Mouse (Mus musculus): Measurements from ENCODE around the gene Trim26. TPM values are rescaled to one million over a fixed set of nuclear protein-coding genes. Genes with fewer than 3 reads are reported as not detected.
"Not testable (repeated sequence)": the region's sequence is repeated elsewhere in the genome, so short reads cannot be mapped to it uniquely, and the experiment has no call there.

Trim26 gene
- total RNA-seq (2021), result 10 to 100 TPM; 18.6 to 22.7 TPM
- long read RNA-seq, experiment 1, partial matches to known transcripts, result 0 of 8 reads
- long read RNA-seq, experiment 1, other reads (novel, unspliced or antisense), result 8 of 8 reads
- long read RNA-seq, experiment 2, partial matches to known transcripts, result 1 of 3 reads
- long read RNA-seq, experiment 2, other reads (novel, unspliced or antisense), result 2 of 3 reads

GRCm38 (mm10) chr17:36836874-36837647 is at the start of gene Trim26:
Gene Trim26 (plus strand): TSS chr17:36837134.
- peak; percentile 96 for DNase-seq (ENCODE audit: extremely low spot score in 1 of 2, low spot score in 2 of 2)
- TF ChIP-seq CTCF (IDR thresholded peaks at IDR 0.05), result no peak; the same call in 1 of the 2 replicates
- peak within 1 kb of the TSS; percentile 88 for H3K27ac ChIP-seq
- H3K4me3 ChIP-seq, result peak within 1 kb of the TSS; percentile 84
- intact Hi-C loops (cut with DNase I), result loop anchor here (2.0 to 5.0 kb wide), 2 partner anchors 120 to 210 kb away; partner anchors contain the start of genes Znrd1 and Znrd1as

- intact Hi-C loops (cut with DNase I), result loop anchor here (2.0 kb wide), 1 partner anchor 432 kb away; no protein-coding TSS in a partner anchor
- Histone ChIP-seq H3K27ac (no peak overlapping the region), H3K4me3 (no peak overlapping the region)
- no peak for TF ChIP-seq CTCF (IDR thresholded peaks at IDR 0.05)
- DNase-seq (ENCODE audit: extremely low spot score in 1 of 2, low spot score in 2 of 2), result no peak
Measured at GRCm38 (mm10) chr17:36788351-36788750, 48.6 kb upstream of the Trim26 start.

GRCm38 (mm10) chr17:36788801-36789200 is 48.1 kb upstream of the Trim26 start:
- TF ChIP-seq CTCF (IDR thresholded peaks at IDR 0.05), result peak; percentile 90
- intact Hi-C loops (cut with DNase I), result loop anchor here (2.0 kb wide), 1 partner anchor 432 kb away; no protein-coding TSS in a partner anchor
- H3K27ac ChIP-seq, H3K4me3 ChIP-seq: not testable (repeated sequence)
- DNase-seq (ENCODE audit: extremely low spot score in 1 of 2, low spot score in 2 of 2), result peak; percentile 69 to 77

GRCm38 (mm10) chr17:36799493-36799892 is 37.4 kb upstream of the Trim26 start:
- no peak for DNase-seq (ENCODE audit: extremely low spot score in 1 of 2, low spot score in 2 of 2)
- TF ChIP-seq CTCF (IDR thresholded peaks at IDR 0.05), result no peak
- intact Hi-C loops (cut with DNase I), result no loop called here
- Histone ChIP-seq H3K27ac (no peak overlapping the region), H3K4me3 (no peak overlapping the region)

- intact Hi-C loops (cut with DNase I); H3K27ac ChIP-seq; DNase-seq (ENCODE audit: extremely low spot score in 1 of 2, low spot score in 2 of 2); H3K4me3 ChIP-seq: not testable (repeated sequence)
Measured at GRCm38 (mm10) chr17:36799921-36800462, 36.9 kb upstream of the Trim26 start.

GRCm38 (mm10) chr17:36811871-36812270 is 25.1 kb upstream of the Trim26 start, which contains the start of gene H2-M10.6:
Gene H2-M10.6 (plus strand): TSS chr17:36812171.
- Histone ChIP-seq H3K4me3 (no peak within 1 kb of the TSS), H3K27ac (no peak within 1 kb of the TSS)
- TF ChIP-seq CTCF (IDR thresholded peaks at IDR 0.05), result no peak
- intact Hi-C loops (cut with DNase I), result no loop called here
- no peak for DNase-seq (ENCODE audit: extremely low spot score in 1 of 2, low spot score in 2 of 2)

- Histone ChIP-seq H3K27ac (no peak overlapping the region), H3K4me3 (no peak overlapping the region)
- intact Hi-C loops (cut with DNase I), result no loop called here
- peak; percentile 74 for TF ChIP-seq CTCF (IDR thresholded peaks at IDR 0.05)
- DNase-seq (ENCODE audit: extremely low spot score in 1 of 2, low spot score in 2 of 2), result peak; percentile 18 to 37
Measured at GRCm38 (mm10) chr17:36824005-36824404, 12.9 kb upstream of the Trim26 start.

- peak; percentile 27 for TF ChIP-seq CTCF (IDR thresholded peaks at IDR 0.05)
- Histone ChIP-seq H3K27ac (no peak overlapping the region), H3K4me3 (no peak overlapping the region; the same call in 1 of the 2 replicates)
- intact Hi-C loops (cut with DNase I), result no loop called here
- DNase-seq (ENCODE audit: extremely low spot score in 1 of 2, low spot score in 2 of 2), result peak in 1 of 2 experiments; percentile 15
Measured at GRCm38 (mm10) chr17:36825525-36825924, 11.4 kb upstream of the Trim26 start.

- H3K4me3 ChIP-seq; H3K27ac ChIP-seq; intact Hi-C loops (cut with DNase I): not testable (repeated sequence)
- TF ChIP-seq CTCF (IDR thresholded peaks at IDR 0.05), result peak; percentile 82
- peak; percentile 81 to 86 for DNase-seq (ENCODE audit: extremely low spot score in 1 of 2, low spot score in 2 of 2)
Measured at GRCm38 (mm10) chr17:36826002-36826401, 10.9 kb upstream of the Trim26 start.

- no peak overlapping the region for H3K27ac ChIP-seq
- no peak overlapping the region for H3K4me3 ChIP-seq
- no peak for DNase-seq (ENCODE audit: extremely low spot score in 1 of 2, low spot score in 2 of 2)
- intact Hi-C loops (cut with DNase I), result no loop called here
- no peak for TF ChIP-seq CTCF (IDR thresholded peaks at IDR 0.05)
Measured at GRCm38 (mm10) chr17:36828488-36828887, 8.4 kb upstream of the Trim26 start.

- TF ChIP-seq CTCF (IDR thresholded peaks at IDR 0.05), result no peak
- H3K27ac ChIP-seq, result no peak overlapping the region
- DNase-seq (ENCODE audit: extremely low spot score in 1 of 2, low spot score in 2 of 2), result no peak
- no peak overlapping the region for H3K4me3 ChIP-seq
- intact Hi-C loops (cut with DNase I), result no loop called here
Measured at GRCm38 (mm10) chr17:36830470-36830869, 6.5 kb upstream of the Trim26 start.

- intact Hi-C loops (cut with DNase I), result no loop called here
- DNase-seq (ENCODE audit: extremely low spot score in 1 of 2, low spot score in 2 of 2), result no peak
- no peak for TF ChIP-seq CTCF (IDR thresholded peaks at IDR 0.05)
- H3K4me3 ChIP-seq, result no peak overlapping the region
- H3K27ac ChIP-seq, result no peak overlapping the region
Measured at GRCm38 (mm10) chr17:36832694-36833093, 4.2 kb upstream of the Trim26 start.
